ENCODE assay signal across 18 mouse cellular contexts in genomic region chr4:31660896-31661295, GRCm38 (mm10).
DNase-seq lines count a peak whose midpoint lies in the region; ATAC-seq and TF ChIP-seq lines count a peak whose summit lies in the region.
"Had no signal": no experiment of that assay in that cellular context is flagged by ENCODE, and none has a peak within 500 bp of the region (broad histone marks: within the 10 kb centered on the region; RNA-seq: fewer than 3 reads in every experiment).

No protein-coding gene starts in this region.

- no peak overlapping the region for H3K9ac ChIP-seq in heart, embryonic 12.5 days
- no peak overlapping the region for H3K9ac ChIP-seq in limb, embryonic 11.5 days (ENCODE audit: low read length)
- no peak overlapping the region for H3K9ac ChIP-seq in intestine, postnatal 0 days (ENCODE audit: low read depth, low read length)
- H3K9ac ChIP-seq: forebrain, embryonic 15.5 days; heart, embryonic 15.5 days; hindbrain, embryonic 14.5 days; intestine, embryonic 15.5 days had no signal

- no peak for ATAC-seq in heart, embryonic 12.5 days (ENCODE audit: insufficient number of reproducible peaks, low FRiP score)
- no peak for ATAC-seq in limb, embryonic 11.5 days (ENCODE audit: insufficient number of reproducible peaks, low FRiP score, low TSS enrichment, low read depth)
- ATAC-seq in intestine, postnatal 0 days: no peak
- ATAC-seq: forebrain, embryonic 15.5 days; intestine, embryonic 15.5 days had no signal

- no peak overlapping the region for H3K4me3 ChIP-seq in heart, embryonic 12.5 days
- H3K4me3 ChIP-seq in limb, embryonic 11.5 days (ENCODE audit: low read depth, low read length): no peak overlapping the region
- no peak overlapping the region for H3K4me3 ChIP-seq in intestine, postnatal 0 days (ENCODE audit: low read depth, low read length)
- H3K4me3 ChIP-seq: forebrain, embryonic 15.5 days; heart, adult 2 months; heart, embryonic 15.5 days; hindbrain, embryonic 10.5 days; intestine, embryonic 15.5 days had no signal

- H3K36me3 ChIP-seq in heart, embryonic 12.5 days: no peaks in the 10 kb centered on the region
- H3K36me3 ChIP-seq in limb, embryonic 11.5 days (ENCODE audit: control insufficient read depth, insufficient read depth, low read length): no peaks in the 10 kb centered on the region
- no peaks in the 10 kb centered on the region for H3K36me3 ChIP-seq in intestine, postnatal 0 days (ENCODE audit: control insufficient read depth, insufficient read depth)
- H3K36me3 ChIP-seq: forebrain, embryonic 15.5 days; heart, embryonic 15.5 days; hindbrain, embryonic 10.5 days; intestine, embryonic 15.5 days had no signal

- H3K27me3 ChIP-seq in heart, embryonic 12.5 days (replicated peaks): no peaks in the 10 kb centered on the region
- no peaks in the 10 kb centered on the region for H3K27me3 ChIP-seq in limb, embryonic 11.5 days (ENCODE audit: control insufficient read depth, insufficient read depth, low read length)
- H3K27me3 ChIP-seq in intestine, postnatal 0 days (replicated peaks; ENCODE audit: control insufficient read depth, insufficient read depth, low read length): no peaks in the 10 kb centered on the region
- H3K27me3 ChIP-seq: CH12.LX; forebrain, embryonic 15.5 days; heart, embryonic 15.5 days; intestine, embryonic 15.5 days had no signal

- H3K4me2 ChIP-seq in heart, embryonic 12.5 days: no peak overlapping the region
- no peak overlapping the region for H3K4me2 ChIP-seq in limb, embryonic 11.5 days (ENCODE audit: low read depth, severe bottlenecking)
- H3K4me2 ChIP-seq in intestine, postnatal 0 days (replicated peaks; ENCODE audit: low read depth): no peak overlapping the region
- H3K4me2 ChIP-seq: forebrain, embryonic 15.5 days; heart, embryonic 15.5 days; hindbrain, embryonic 14.5 days; intestine, embryonic 15.5 days had no signal

- H3K4me1 ChIP-seq in heart, embryonic 12.5 days (replicated peaks): peaks cover 21% of the 10 kb centered on the region
- H3K4me1 ChIP-seq in limb, embryonic 11.5 days (ENCODE audit: control insufficient read depth, insufficient read depth, low read length): 0 out of 2 replicates have a peak, but pooled peaks cover 7% of the 10 kb centered on the region
- H3K4me1 ChIP-seq in intestine, postnatal 0 days (replicated peaks; ENCODE audit: control insufficient read depth, insufficient read depth, low read length): no peaks in the 10 kb centered on the region
- H3K4me1 ChIP-seq: forebrain, embryonic 15.5 days; intestine, embryonic 15.5 days had no signal

- TF ChIP-seq CTCF in intestine, postnatal 0 days (IDR thresholded peaks at IDR 0.05; ENCODE audit: low read depth): no peak

- H3K9me3 ChIP-seq in heart, embryonic 12.5 days (replicated peaks): no peaks in the 10 kb centered on the region
- no peaks in the 10 kb centered on the region for H3K9me3 ChIP-seq in limb, embryonic 11.5 days (ENCODE audit: control insufficient read depth, low read length)
- H3K9me3 ChIP-seq in intestine, postnatal 0 days (ENCODE audit: control insufficient read depth): no peaks in the 10 kb centered on the region
- H3K9me3 ChIP-seq: forebrain, embryonic 15.5 days; heart, embryonic 15.5 days; hindbrain, embryonic 10.5 days; intestine, embryonic 15.5 days had no signal

- 40% methylated on average over 4 of the region's 4 CpGs for WGBS in heart, embryonic 12.5 days
- WGBS in limb, embryonic 11.5 days: 13% methylated on average over 4 of the region's 4 CpGs
- 68% methylated on average over 4 of the region's 4 CpGs for WGBS in intestine, postnatal 0 days

- no peak overlapping the region for H3K27ac ChIP-seq in heart, embryonic 12.5 days (ENCODE audit: poor library complexity, severe bottlenecking)
- H3K27ac ChIP-seq in limb, embryonic 11.5 days (replicated peaks; ENCODE audit: low read depth, low read length): peak overlapping the region; percentile 42; the same call in 1 of the 2 replicates
- H3K27ac ChIP-seq in intestine, postnatal 0 days (ENCODE audit: low read depth, low read length): no peak overlapping the region
- H3K27ac ChIP-seq: forebrain, embryonic 15.5 days; heart, adult 2 months; heart, embryonic 15.5 days; hindbrain, embryonic 10.5 days; hindbrain, embryonic 14.5 days; intestine, embryonic 15.5 days had no signal

- peak; percentile 54 for DNase-seq in heart, adult 11 months
- DNase-seq in ES-CJ7 (ENCODE audit: low read depth, low spot score) (peak; percentile 60), ZHBTc4 (ENCODE audit: low read depth, low spot score) (peak; percentile 68)
- no peak for DNase-seq in limb, embryonic 11.5 days (ENCODE audit: low spot score)
- DNase-seq: adrenal gland, postnatal 10 days; cerebellum, adult 2 months; cerebellum, postnatal 10 days; gastrocnemius, postnatal 10 days; heart, adult 2 months; heart, postnatal 14 days had no signal
